Mouse (Mus musculus): ENCODE measurements at regions not wholly inside any gene's neighbourhood (a gene's known extent, or its start where the extent isn't known, plus 50 kb on each side); places are given as distances from the start of the nearest gene placed in this dataset.

DNA sequence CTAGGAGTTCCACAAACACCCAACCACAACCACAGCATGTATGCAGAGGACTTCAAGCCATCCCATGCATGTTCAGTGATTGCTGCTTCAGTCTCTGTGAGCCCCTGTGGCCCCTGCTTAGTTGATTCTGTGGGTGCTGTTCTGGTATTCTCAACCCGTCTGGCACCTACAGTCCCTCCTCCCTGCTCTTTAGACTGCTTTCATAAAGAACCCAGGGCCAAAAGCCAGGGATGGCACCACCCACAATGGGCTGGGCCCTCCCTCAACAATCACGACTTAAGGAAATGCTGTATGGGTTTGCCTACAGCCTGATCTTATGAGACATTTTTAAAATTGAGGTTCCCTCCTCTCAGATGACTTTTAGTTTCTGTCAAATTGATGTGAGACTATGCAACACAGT is 58.9 kb upstream of the Bcl9 start:
- DNase-seq: no peak
- intact Hi-C loops (cut with DNase I): loop anchor here (10.0 kb wide), 1 partner anchor 228 kb away; no protein-coding TSS in a partner anchor

GRCm38 (mm10) chr3:97355466-97355865 is 57.7 kb upstream of the Bcl9 start:
- intact Hi-C loops (cut with DNase I): loop anchor here (10.0 kb wide), 1 partner anchor 229 kb away; no protein-coding TSS in a partner anchor
- no peak for DNase-seq

GRCm38 (mm10) chr3:97353803-97354202 is 56.1 kb upstream of the Bcl9 start:
- no peak for DNase-seq
- intact Hi-C loops (cut with DNase I): loop anchor here (10.0 kb wide), 1 partner anchor 231 kb away; no protein-coding TSS in a partner anchor

- intact Hi-C loops (cut with DNase I): loop anchor here (10.0 kb wide), 1 partner anchor 233 kb away; no protein-coding TSS in a partner anchor
- no peak for DNase-seq
These were observed 54.3 kb upstream of the Bcl9 start for GRCm38 (mm10) chr3:97352031-97352430.

GRCm38 (mm10) chr3:97349395-97349794 is 51.7 kb upstream of the Bcl9 start:
- no peak for DNase-seq
- intact Hi-C loops (cut with DNase I): loop anchor here (10.0 kb wide), 1 partner anchor 175 kb away; no protein-coding TSS in a partner anchor

All from left cerebral cortex, postnatal 4 days (tissue).